Mouse (Mus musculus): ENCODE measurements around the gene Med9. TPM values are rescaled to one million over a fixed set of nuclear protein-coding genes. Genes with fewer than 3 reads are reported as not detected.
A peak's percentile ranks its signal among the peaks of the same experiment; 100 is the strongest.

The Med9 gene
- polyA plus RNA-seq, 1 experiment: 19.7 TPM

- Histone ChIP-seq H3K4me3 (ENCODE audit: low read depth, low read length) (no peak overlapping the region), H3K36me3 (ENCODE audit: control insufficient read depth, insufficient read depth, low read length) (peaks cover 5% of the 10 kb centered on the region), H3K4me1 (ENCODE audit: control insufficient read depth, insufficient read depth, insufficient read length, low read length) (peaks cover 15% of the 10 kb centered on the region), H3K27ac (ENCODE audit: insufficient read depth, low read depth, low read length) (peak overlapping the region; percentile 5; the same call in 1 of the 2 replicates), H3K27me3 (ENCODE audit: control insufficient read depth, insufficient read depth, low read length) (peaks cover 8% of the 10 kb centered on the region)
- TF ChIP-seq POLR2A (IDR thresholded peaks at IDR 0.05; ENCODE audit: low read depth, low read length) (no peak), CTCF (IDR thresholded peaks at IDR 0.05; ENCODE audit: extremely low read depth, insufficient read length, insufficient replicate concordance, low read depth, low read length) (no peak)
- WGBS: 35% methylated on average over 4 of the region's 4 CpGs
Observed at GRCm38 (mm10) chr11:59966102-59966483, 18.1 kb downstream of the Med9 start.

GRCm38 (mm10) chr11:59967765-59968164, 19.8 kb downstream of the Med9 start:
- Histone ChIP-seq H3K36me3 (ENCODE audit: control insufficient read depth, insufficient read depth, low read length) (no peaks in the 10 kb centered on the region), H3K4me3 (ENCODE audit: low read depth, low read length) (no peak overlapping the region), H3K27ac (ENCODE audit: insufficient read depth, low read depth, low read length) (no peak overlapping the region), H3K27me3 (ENCODE audit: control insufficient read depth, insufficient read depth, low read length) (peaks cover 8% of the 10 kb centered on the region), H3K4me1 (ENCODE audit: control insufficient read depth, insufficient read depth, insufficient read length, low read length) (peaks cover 15% of the 10 kb centered on the region)
- no peak for TF ChIP-seq CTCF (IDR thresholded peaks at IDR 0.05; ENCODE audit: extremely low read depth, insufficient read length, insufficient replicate concordance, low read depth, low read length)
- TF ChIP-seq POLR2A (IDR thresholded peaks at IDR 0.05; ENCODE audit: low read depth, low read length): no peak
- 97% methylated on average over 1 of the region's 1 CpGs for WGBS

- Histone ChIP-seq H3K4me3 (ENCODE audit: low read depth, low read length) (no peak overlapping the region), H3K27ac (ENCODE audit: insufficient read depth, low read depth, low read length) (no peak overlapping the region), H3K36me3 (ENCODE audit: control insufficient read depth, insufficient read depth, low read length) (no peaks in the 10 kb centered on the region), H3K4me1 (ENCODE audit: control insufficient read depth, insufficient read depth, insufficient read length, low read length) (peaks cover 7% of the 10 kb centered on the region; the same call in 1 of the 2 replicates), H3K27me3 (ENCODE audit: control insufficient read depth, insufficient read depth, low read length) (no peaks in the 10 kb centered on the region)
- 84% methylated on average over 5 of the region's 5 CpGs for WGBS
- TF ChIP-seq POLR2A (IDR thresholded peaks at IDR 0.05; ENCODE audit: low read depth, low read length) (no peak), CTCF (IDR thresholded peaks at IDR 0.05; ENCODE audit: extremely low read depth, insufficient read length, insufficient replicate concordance, low read depth, low read length) (no peak)
Observed at GRCm38 (mm10) chr11:59970780-59971179, 22.8 kb downstream of the Med9 start.

- Histone ChIP-seq H3K4me3 (ENCODE audit: low read depth, low read length) (no peak overlapping the region), H3K4me1 (ENCODE audit: control insufficient read depth, insufficient read depth, insufficient read length, low read length) (no peaks in the 10 kb centered on the region), H3K27ac (ENCODE audit: insufficient read depth, low read depth, low read length) (no peak overlapping the region), H3K27me3 (ENCODE audit: control insufficient read depth, insufficient read depth, low read length) (no peaks in the 10 kb centered on the region), H3K36me3 (ENCODE audit: control insufficient read depth, insufficient read depth, low read length) (no peaks in the 10 kb centered on the region)
- no peak for TF ChIP-seq POLR2A (IDR thresholded peaks at IDR 0.05; ENCODE audit: low read depth, low read length)
- no peak for TF ChIP-seq CTCF (IDR thresholded peaks at IDR 0.05; ENCODE audit: extremely low read depth, insufficient read length, insufficient replicate concordance, low read depth, low read length)
- 85% methylated on average over 2 of the region's 2 CpGs for WGBS
Observed at GRCm38 (mm10) chr11:59971691-59972090, 23.7 kb downstream of the Med9 start.

- Histone ChIP-seq H3K4me3 (ENCODE audit: low read depth, low read length) (no peak overlapping the region), H3K27me3 (ENCODE audit: control insufficient read depth, insufficient read depth, low read length) (no peaks in the 10 kb centered on the region), H3K4me1 (ENCODE audit: control insufficient read depth, insufficient read depth, insufficient read length, low read length) (no peaks in the 10 kb centered on the region), H3K36me3 (ENCODE audit: control insufficient read depth, insufficient read depth, low read length) (no peaks in the 10 kb centered on the region), H3K27ac (ENCODE audit: insufficient read depth, low read depth, low read length) (no peak overlapping the region)
- WGBS: 92% methylated on average over 5 of the region's 5 CpGs
- TF ChIP-seq CTCF (IDR thresholded peaks at IDR 0.05; ENCODE audit: extremely low read depth, insufficient read length, insufficient replicate concordance, low read depth, low read length) (no peak), POLR2A (IDR thresholded peaks at IDR 0.05; ENCODE audit: low read depth, low read length) (no peak)
Observed at GRCm38 (mm10) chr11:59973389-59973788, 25.4 kb downstream of the Med9 start.

GRCm38 (mm10) chr11:59975241-59975640, 27.2 kb downstream of the Med9 start:
- no peak overlapping the region for H3K27ac ChIP-seq (ENCODE audit: insufficient read depth, low read depth, low read length)
- H3K36me3 ChIP-seq (ENCODE audit: control insufficient read depth, insufficient read depth, low read length): no peaks in the 10 kb centered on the region
- no peaks in the 10 kb centered on the region for H3K4me1 ChIP-seq (ENCODE audit: control insufficient read depth, insufficient read depth, insufficient read length, low read length)
- 80% methylated on average over 10 of the region's 10 CpGs for WGBS
- no peak for TF ChIP-seq POLR2A (IDR thresholded peaks at IDR 0.05; ENCODE audit: low read depth, low read length)
- TF ChIP-seq CTCF (IDR thresholded peaks at IDR 0.05; ENCODE audit: extremely low read depth, insufficient read length, insufficient replicate concordance, low read depth, low read length): no peak
- H3K27me3 ChIP-seq (ENCODE audit: control insufficient read depth, insufficient read depth, low read length): no peaks in the 10 kb centered on the region
- no peak overlapping the region for H3K4me3 ChIP-seq (ENCODE audit: low read depth, low read length)

GRCm38 (mm10) chr11:59977831-59978230, 29.8 kb downstream of the Med9 start:
- Histone ChIP-seq H3K4me3 (ENCODE audit: low read depth, low read length) (no peak overlapping the region), H3K36me3 (ENCODE audit: control insufficient read depth, insufficient read depth, low read length) (no peaks in the 10 kb centered on the region), H3K4me1 (ENCODE audit: control insufficient read depth, insufficient read depth, insufficient read length, low read length) (no peaks in the 10 kb centered on the region), H3K27ac (ENCODE audit: insufficient read depth, low read depth, low read length) (no peak overlapping the region), H3K27me3 (ENCODE audit: control insufficient read depth, insufficient read depth, low read length) (no peaks in the 10 kb centered on the region)
- TF ChIP-seq POLR2A (IDR thresholded peaks at IDR 0.05; ENCODE audit: low read depth, low read length): no peak
- no peak for TF ChIP-seq CTCF (IDR thresholded peaks at IDR 0.05; ENCODE audit: extremely low read depth, insufficient read length, insufficient replicate concordance, low read depth, low read length)
- 84% methylated on average over 5 of the region's 5 CpGs for WGBS
